Mouse (Mus musculus) MEL (cell line): ENCODE data around the gene Macc1.

Source experiments
- BHLHE40 ChIP-seq: IDR thresholded peaks from 2 replicates; pipeline ENCODE4 v1.6.1; 2012; ENCODE audit warnings: low read depth, mild to moderate bottlenecking, inconsistent platforms, low read length, improper control_type of control experiment, borderline replicate concordance
- CTCF ChIP-seq, 3 experiments: IDR thresholded peaks in 2 of 3; conservative IDR thresholded peaks in 1 of 3; 2 replicates each; pipeline ENCODE4 v1.5.1; 2011 to 2012; ENCODE audit warnings: low read length in 3 of 3, low read depth in 2 of 3, mild to moderate bottlenecking in 2 of 3, improper control_type of control experiment in 1 of 3, inconsistent platforms in 1 of 3, mixed read lengths in 1 of 3, moderate library complexity in 1 of 3; ENCODE audit not compliant: control insufficient read depth in 1 of 3, insufficient read depth in 1 of 3, poor library complexity in 1 of 3, severe bottlenecking in 1 of 3
- ELF1 ChIP-seq: IDR thresholded peaks from 2 replicates; pipeline ENCODE4 v1.6.1; 2014; ENCODE audit warnings: low read depth, mild to moderate bottlenecking, inconsistent platforms, low read length, improper control_type of control experiment, moderate library complexity
- EP300 ChIP-seq, 2 experiments: IDR thresholded peaks; 2 replicates each; pipeline ENCODE4 v1.6.1; 2011; ENCODE audit warnings: improper control_type of control experiment in 2 of 2, low read length in 2 of 2, low read depth in 1 of 2, mild to moderate bottlenecking in 1 of 2
- GATA1 ChIP-seq: IDR thresholded peaks from 2 replicates; pipeline ENCODE4 v1.6.1; 2011; ENCODE audit warnings: low read depth, low read length, improper control_type of control experiment
- HCFC1 ChIP-seq: IDR thresholded peaks from 2 replicates; pipeline ENCODE4 v1.6.1; 2012; ENCODE audit warnings: low read depth, mild to moderate bottlenecking, inconsistent platforms, low read length, improper control_type of control experiment, moderate library complexity
- KAT2A ChIP-seq: conservative IDR thresholded peaks from 2 replicates; pipeline ENCODE4 v1.6.1; 2012; ENCODE audit warnings: low read depth, low read length, improper control_type of control experiment, inconsistent platforms
- POLR2A ChIP-seq, 2 experiments: IDR thresholded peaks; 2 replicates each; pipeline ENCODE4 v1.6.1; 2011 to 2012; ENCODE audit warnings: low read length in 2 of 2, mild to moderate bottlenecking in 2 of 2, control low read depth in 1 of 2, improper control_type of control experiment in 1 of 2, low read depth in 1 of 2, moderate library complexity in 1 of 2; ENCODE audit not compliant: control insufficient read depth in 1 of 2, insufficient read depth in 1 of 2, poor library complexity in 1 of 2
- POLR2AphosphoS2 ChIP-seq: IDR thresholded peaks from 2 replicates; pipeline ENCODE4 v1.6.1; 2011; ENCODE audit warnings: low read length, improper control_type of control experiment
- SMC3 ChIP-seq: IDR thresholded peaks from 2 replicates; pipeline ENCODE4 v1.6.1; 2011; ENCODE audit warnings: low read depth, low read length, improper control_type of control experiment
- TBP ChIP-seq: IDR thresholded peaks from 2 replicates; pipeline ENCODE4 v1.8.0; 2011; ENCODE audit warnings: low read depth, low read length, improper control_type of control experiment
- ZC3H11A ChIP-seq: IDR thresholded peaks from 2 replicates; pipeline ENCODE4 v1.6.1; 2012; ENCODE audit warnings: low read depth, mild to moderate bottlenecking, inconsistent platforms, low read length, improper control_type of control experiment
- ZMIZ1 ChIP-seq: IDR thresholded peaks from 2 replicates; pipeline ENCODE4 v1.6.1; 2012; ENCODE audit warnings: low read depth, mild to moderate bottlenecking, inconsistent platforms, low read length, improper control_type of control experiment, moderate library complexity
- ZNF384 ChIP-seq: IDR thresholded peaks from 2 replicates; pipeline ENCODE4 v1.6.1; 2012; ENCODE audit warnings: low read depth, mild to moderate bottlenecking, inconsistent platforms, low read length, improper control_type of control experiment

- TF ChIP-seq CTCF (IDR thresholded peaks at IDR 0.05 in 2 of 3, conservative IDR thresholded peaks at IDR 0.05 in 1 of 3; ENCODE audit: control insufficient read depth in 1 of 3, insufficient read depth in 1 of 3, low read depth in 2 of 3, low read length in 3 of 3, poor library complexity in 1 of 3, severe bottlenecking in 1 of 3), result no peak
- no peak for TF ChIP-seq KAT2A
- no peak for TF ChIP-seq POLR2A (IDR thresholded peaks at IDR 0.05; ENCODE audit: control insufficient read depth in 1 of 2, insufficient read depth in 1 of 2, low read depth in 1 of 2, low read length in 2 of 2, poor library complexity in 1 of 2)
- TF ChIP-seq POLR2AphosphoS2, result no peak
- no peak for TF ChIP-seq ZMIZ1
- no peak for TF ChIP-seq EP300 (IDR thresholded peaks at IDR 0.05; ENCODE audit: low read depth in 1 of 2, low read length in 2 of 2)
- no peak for TF ChIP-seq ZNF384
- TF ChIP-seq BHLHE40, result no peak
- TF ChIP-seq ZC3H11A, result no peak
- no peak for TF ChIP-seq ELF1
- no peak for TF ChIP-seq TBP
- no peak for TF ChIP-seq SMC3
- no peak for TF ChIP-seq GATA1
- no peak for TF ChIP-seq HCFC1
These were observed 126.7 kb downstream of the Macc1 start for GRCm38 (mm10) chr12:119440720-119441119.
